Mouse (Mus musculus): ENCODE measurements at regions not wholly inside any gene's neighbourhood (a gene's known extent, or its start where the extent isn't known, plus 50 kb on each side); places are given as distances from the start of the nearest gene placed in this dataset.

- H3K4me1 ChIP-seq = peaks cover 12% of the 10 kb centered on the region; the same call in 1 of the 2 replicates
- H3K4me3 ChIP-seq = no peak overlapping the region
- H3K27me3 ChIP-seq (ENCODE audit: poor library complexity, severe bottlenecking) = no peaks in the 10 kb centered on the region
- H3K27ac ChIP-seq = no peak overlapping the region
- no peak for DNase-seq (ENCODE audit: extremely low spot score, low spot score)
- H3K9me3 ChIP-seq = no peaks in the 10 kb centered on the region
- no peaks in the 10 kb centered on the region for H3K36me3 ChIP-seq (replicated peaks)
- WGBS = 83% methylated on average over 3 of the region's 3 CpGs
These were observed 52.6 kb upstream of the Lclat1 start for GRCm38 (mm10) chr17:73055197-73055596.

- WGBS = 78% methylated on average over 6 of the region's 6 CpGs
These were observed 52.2 kb upstream of the Lclat1 start for GRCm38 (mm10) chr17:73055611-73056010.

GRCm38 (mm10) chr17:73056616-73057015 lies 51.2 kb upstream of the Lclat1 start:
- no peak overlapping the region for H3K27ac ChIP-seq
- no peak for DNase-seq (ENCODE audit: extremely low spot score, low spot score)
- WGBS = 91% methylated on average over 2 of the region's 2 CpGs
- H3K4me1 ChIP-seq = peaks cover 16% of the 10 kb centered on the region; the same call in 1 of the 2 replicates
- no peaks in the 10 kb centered on the region for H3K36me3 ChIP-seq (replicated peaks)
- no peaks in the 10 kb centered on the region for H3K27me3 ChIP-seq (ENCODE audit: poor library complexity, severe bottlenecking)
- H3K4me3 ChIP-seq = no peak overlapping the region
- H3K9me3 ChIP-seq = no peaks in the 10 kb centered on the region

More at GRCm38 (mm10) chr17:73055611-73056010, 52.2 kb upstream of the Lclat1 start:
- DNase-seq (ENCODE audit: extremely low spot score, low spot score) = no peak
- H3K4me1 ChIP-seq = peaks cover 16% of the 10 kb centered on the region; the same call in 1 of the 2 replicates
- H3K4me3 ChIP-seq = no peak overlapping the region
- H3K27me3 ChIP-seq (ENCODE audit: poor library complexity, severe bottlenecking) = no peaks in the 10 kb centered on the region
- no peak overlapping the region for H3K27ac ChIP-seq
- no peaks in the 10 kb centered on the region for H3K36me3 ChIP-seq (replicated peaks)
- no peaks in the 10 kb centered on the region for H3K9me3 ChIP-seq
